Mouse (Mus musculus) testis, adult 2 months (tissue): ENCODE results near the gene Vars2.

Experiments
- CTCF ChIP-seq: fragments of 200-500 bp; IDR thresholded peaks from 2 replicates; pipeline ENCODE4 v1.5.1; 2012; ENCODE audit warnings: low read depth, mild to moderate bottlenecking, inconsistent platforms, low read length, moderate library complexity; ENCODE audit not compliant: control insufficient read depth, insufficient read depth, insufficient replicate concordance
- POLR2A ChIP-seq: fragments of 200-500 bp; IDR thresholded peaks from 2 replicates; pipeline ENCODE4 v1.6.1; 2012; ENCODE audit warnings: low read depth, mild to moderate bottlenecking, inconsistent platforms, low read length, moderate library complexity; ENCODE audit not compliant: control insufficient read depth

GRCm38 (mm10) chr17:35626537-35626936 lies 40.9 kb downstream of the Vars2 start, which contains the start of gene Gm9573:
- TF ChIP-seq CTCF (no peak), POLR2A (no peak)
